8 mouse cellular contexts compared by ENCODE assay signal in genomic region chr1:135687771-135688492, GRCm38 (mm10). TPM values are rescaled to one million over a fixed set of nuclear protein-coding genes. Genes with fewer than 3 reads are reported as not detected.
DNase-seq lines count a peak whose midpoint lies in the region; ATAC-seq and TF ChIP-seq lines count a peak whose summit lies in the region.

No protein-coding gene starts in this region.

- WGBS in lung, postnatal 0 days, result under 1% methylated on average over 59 of the region's 81 CpGs

- H3K36me3 ChIP-seq in C2C12 (ENCODE audit: control insufficient read depth, insufficient read depth), result peaks cover 6% of the 10 kb centered on the region
- no peaks in the 10 kb centered on the region for H3K36me3 ChIP-seq in lung, postnatal 0 days (ENCODE audit: insufficient read depth, low read length)

- ATAC-seq in lung, postnatal 0 days, result peak; percentile 89
- no peak for ATAC-seq in erythroid progenitor cell, adult 5-6 weeks (replicated peaks; ENCODE audit: low FRiP score, poor library complexity, severe bottlenecking)

- DNase-seq in R1 (ENCODE audit: low read depth, low spot score), result peak; percentile 82
- peak; percentile 66 for DNase-seq in embryo, embryonic 11.5 days (ENCODE audit: low read depth, low spot score)
- peak; percentile 89 to 90 for DNase-seq in heart, adult 9 months (ENCODE audit: low spot score in 2 of 2)
- DNase-seq in kidney, adult 8-10 months, result peak; percentile 80 to 82
- peak; percentile 91 for DNase-seq in lung, postnatal 0 days (ENCODE audit: low spot score)
- peak; percentile 54 for DNase-seq in ovary, postnatal 10 days (ENCODE audit: low spot score)

- peak; percentile 39; the same call in 1 of the 2 replicates for TF ChIP-seq EP300 in lung, postnatal 0 days (IDR thresholded peaks at IDR 0.05)

- H3K79me2 ChIP-seq in C2C12 (ENCODE audit: control insufficient read depth, insufficient read depth), result peaks cover 70% of the 10 kb centered on the region

- H3K9me3 ChIP-seq in lung, postnatal 0 days (ENCODE audit: low read length), result no peaks in the 10 kb centered on the region

- H3ac ChIP-seq in C2C12 (ENCODE audit: control insufficient read depth, insufficient read length, low read depth), result peak overlapping the region; percentile 88

- H3K79me3 ChIP-seq in C2C12 (ENCODE audit: low read depth), result peaks cover 50% of the 10 kb centered on the region

- peak overlapping the region; percentile 81 for H3K4me2 ChIP-seq in lung, postnatal 0 days (replicated peaks; ENCODE audit: low read depth, low read length)

- peaks cover 23% of the 10 kb centered on the region for H3K4me1 ChIP-seq in lung, postnatal 0 days (ENCODE audit: insufficient read depth, low read depth, low read length)

- TF ChIP-seq CTCF in C2C12 (IDR thresholded peaks at IDR 0.05; ENCODE audit: control insufficient read depth, insufficient read depth, insufficient read length), result no peak
- no peak for TF ChIP-seq CTCF in lung, postnatal 0 days (IDR thresholded peaks at IDR 0.05)

- no peaks in the 10 kb centered on the region for H3K27me3 ChIP-seq in C2C12 (ENCODE audit: control insufficient read depth, insufficient read depth, insufficient read length)
- no peaks in the 10 kb centered on the region for H3K27me3 ChIP-seq in lung, postnatal 0 days (replicated peaks; ENCODE audit: insufficient read depth, low read length)

- peak overlapping the region; percentile 89 for H3K27ac ChIP-seq in lung, postnatal 0 days (ENCODE audit: low read length)

- peak overlapping the region; percentile 62 for H3K9ac ChIP-seq in lung, postnatal 0 days (replicated peaks; ENCODE audit: low read depth)

- H3K4me3 ChIP-seq in C2C12 (ENCODE audit: insufficient read depth, poor library complexity, severe bottlenecking), result peak overlapping the region; percentile 86
- H3K4me3 ChIP-seq in lung, postnatal 0 days (ENCODE audit: low read depth, low read length), result peak overlapping the region; percentile 69

TF ChIP-seq in C2C12, 6 proteins besides CTCF, POLR2A, EP300 and RAD21:
- TF ChIP-seq CEBPB (IDR thresholded peaks at IDR 0.05; ENCODE audit: low read depth) (no peak), MAX (IDR thresholded peaks at IDR 0.05) (no peak), FOSL1 (IDR thresholded peaks at IDR 0.05; ENCODE audit: insufficient read depth, low read length, poor library complexity, severe bottlenecking) (no peak), MYOD1 (IDR thresholded peaks at IDR 0.05; ENCODE audit: control insufficient read depth, insufficient read length, low read depth) (no peak), USF1 (IDR thresholded peaks at IDR 0.05; ENCODE audit: low read depth) (no peak), MYOG (IDR thresholded peaks at IDR 0.05; ENCODE audit: control insufficient read depth, extremely low read depth, insufficient read length) (no peak)

RNA-seq across cellular contexts. Expression of gene Csrp1, which starts 31.9 kb away (rescaled TPM):
- 427 TPM for polyA plus RNA-seq in C2C12 (2012; fragmentation: generic; extraction: Trizol)
- 449 and 545 TPM in 2 replicates for polyA plus RNA-seq in lung, postnatal 0 days (2015; fragmentation: Nextera tagmentation; extraction: Ambion mirVana)
- 46.5 and 48.6 TPM in 2 replicates for total RNA-seq in erythroid progenitor cell, adult 5-6 weeks (2015; ENCODE audit: low replicate concordance)
- total RNA-seq in erythroid progenitor cell, adult 5-6 weeks (2017; ENCODE audit: low replicate concordance), result 31.8 and 44.7 TPM in 2 replicates
